Mouse (Mus musculus): Measurements from ENCODE around the gene Lamb3.

DNA sequence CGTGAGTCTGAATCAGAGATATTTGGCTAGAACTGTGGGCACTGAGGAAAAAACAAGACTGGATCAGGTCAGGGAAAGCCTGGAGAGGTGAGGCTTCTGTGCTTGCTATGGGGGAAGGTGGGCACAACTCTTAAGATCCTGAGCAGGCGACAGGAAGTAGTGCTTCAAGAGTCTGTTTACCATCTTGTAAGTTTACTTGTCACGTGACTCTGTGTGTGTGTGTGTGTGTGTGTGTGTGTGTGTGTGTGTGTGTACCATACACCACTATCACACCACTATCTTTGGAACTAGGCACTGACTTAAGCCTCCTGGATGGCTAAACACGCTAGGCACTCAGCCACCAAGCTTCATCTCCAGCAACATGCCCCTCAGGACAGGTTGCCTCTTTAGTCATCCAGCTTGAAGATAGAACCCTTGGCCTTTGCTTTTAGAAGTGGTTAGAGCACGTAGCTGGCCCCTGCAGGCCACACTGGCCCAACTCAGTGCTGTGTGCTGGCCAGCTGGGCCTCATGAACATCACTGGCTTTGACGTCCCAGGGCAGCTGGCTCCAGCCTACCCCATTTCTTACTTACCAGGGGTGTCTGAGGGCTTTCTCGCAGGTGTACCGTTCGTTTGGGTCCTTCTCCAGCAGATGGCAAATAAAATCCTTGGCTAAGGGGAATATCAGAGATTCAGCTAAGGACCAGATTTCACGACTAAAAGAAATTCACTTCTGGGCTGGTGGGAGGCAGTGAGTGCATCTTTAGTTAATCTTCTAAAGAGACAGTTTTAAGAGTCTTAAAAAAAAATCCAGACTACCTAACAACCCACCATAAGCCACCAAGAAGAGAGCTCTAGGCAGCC lies 142.4 kb downstream of the Lamb3 start:
- TF ChIP-seq CTCF (IDR thresholded peaks at IDR 0.05; ENCODE audit: insufficient read depth, low read length) (no peak), POLR2A (IDR thresholded peaks at IDR 0.05; ENCODE audit: borderline replicate concordance, extremely low read depth, low read depth, low read length) (no peak)

Measured in lung, adult 2 months (tissue).